Mouse (Mus musculus) mesoderm, embryonic 11.5 days (tissue): Measurements from ENCODE around the gene Ankdd1a.

Source experiments
- DNase-seq: peaks from one replicate; pipeline ENCODE4 v3.0.0-alpha.2; 2012; ENCODE audit warnings: low read depth, low spot score

Gene Ankdd1a

DNA sequence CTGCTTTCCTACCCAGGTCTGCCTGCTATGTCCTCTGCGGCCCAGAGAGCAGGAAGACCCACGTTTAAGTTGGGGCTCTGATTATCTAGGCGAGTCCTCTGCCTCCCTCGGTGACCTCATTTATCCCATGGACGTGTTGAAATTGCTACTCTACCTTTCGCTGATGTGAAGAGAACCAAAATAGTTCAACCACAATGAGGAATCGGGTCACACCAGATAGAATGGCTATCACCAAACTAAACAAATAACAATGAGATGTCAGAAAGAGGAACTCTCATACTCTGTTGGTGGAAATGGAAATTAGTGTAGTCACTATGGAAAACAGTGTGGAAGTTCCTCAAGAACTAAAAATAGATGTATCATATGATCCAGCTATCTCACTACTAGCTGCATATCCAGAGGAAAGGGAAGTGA lies 22.1 kb upstream of the Ankdd1a start:
- no peak for DNase-seq

DNA sequence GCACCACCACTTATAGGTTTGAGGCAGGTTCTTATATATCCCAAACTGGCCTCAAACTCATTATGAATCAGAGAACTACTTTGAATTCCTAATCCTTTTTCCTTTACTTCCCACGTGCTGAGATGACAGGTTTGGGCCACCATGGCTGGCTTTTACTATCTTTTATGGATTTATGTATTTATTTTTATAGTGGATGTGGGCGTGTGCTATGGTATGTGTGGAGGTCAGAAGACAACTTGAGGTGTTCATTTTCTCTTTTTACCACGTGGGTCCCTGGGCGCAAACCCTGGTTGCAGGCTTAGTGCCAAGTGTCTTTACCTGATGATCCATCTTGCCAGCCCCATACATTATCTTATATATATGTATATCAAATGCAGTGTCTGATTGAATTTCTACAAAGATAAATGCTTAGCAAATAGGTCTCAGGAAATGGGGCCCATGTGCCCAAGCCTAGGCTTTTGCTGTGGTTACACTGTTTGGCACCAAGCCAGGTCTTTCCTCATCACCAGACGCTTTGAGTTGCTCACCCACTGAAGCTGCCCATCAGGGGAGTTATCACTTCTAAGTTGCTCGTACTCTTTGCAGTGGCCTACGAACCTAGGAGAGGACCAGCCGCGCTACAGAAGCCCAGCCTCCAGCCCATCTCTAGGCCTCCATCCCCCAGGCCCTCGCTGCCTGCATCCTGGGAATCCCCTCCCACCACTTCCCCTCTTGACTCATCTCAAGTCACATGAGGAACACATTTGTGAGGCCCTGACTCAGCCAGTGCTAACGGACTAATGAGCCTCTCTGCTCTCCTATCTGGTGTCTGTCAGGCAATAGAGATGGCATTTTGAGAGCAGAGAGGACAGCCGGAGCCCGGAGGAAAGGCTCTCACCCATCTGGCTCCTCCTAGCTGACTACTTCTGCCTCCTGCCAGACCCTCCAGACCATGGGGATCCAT lies 21.4 kb upstream of the Ankdd1a start:
- no peak for DNase-seq

DNA sequence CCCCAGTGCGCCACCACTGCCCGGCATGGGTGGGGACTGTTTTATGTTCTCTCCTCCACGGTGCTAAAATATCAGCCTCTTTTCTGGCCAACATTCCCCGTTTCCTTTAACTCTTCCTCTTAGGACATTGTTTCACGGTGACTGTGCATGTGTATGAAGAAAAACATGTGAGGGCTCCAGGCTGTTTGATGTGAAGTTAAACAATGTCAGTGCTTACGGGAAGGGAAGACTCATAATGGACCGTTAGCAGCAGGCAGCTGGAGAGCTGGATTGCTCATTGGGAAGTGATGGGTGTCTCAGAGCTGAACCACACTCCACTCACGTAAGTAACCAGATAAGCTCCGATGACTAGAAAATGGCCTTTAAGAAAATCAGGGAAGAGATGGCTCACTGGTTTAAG lies 19.7 kb upstream of the Ankdd1a start:
- no peak for DNase-seq

DNA sequence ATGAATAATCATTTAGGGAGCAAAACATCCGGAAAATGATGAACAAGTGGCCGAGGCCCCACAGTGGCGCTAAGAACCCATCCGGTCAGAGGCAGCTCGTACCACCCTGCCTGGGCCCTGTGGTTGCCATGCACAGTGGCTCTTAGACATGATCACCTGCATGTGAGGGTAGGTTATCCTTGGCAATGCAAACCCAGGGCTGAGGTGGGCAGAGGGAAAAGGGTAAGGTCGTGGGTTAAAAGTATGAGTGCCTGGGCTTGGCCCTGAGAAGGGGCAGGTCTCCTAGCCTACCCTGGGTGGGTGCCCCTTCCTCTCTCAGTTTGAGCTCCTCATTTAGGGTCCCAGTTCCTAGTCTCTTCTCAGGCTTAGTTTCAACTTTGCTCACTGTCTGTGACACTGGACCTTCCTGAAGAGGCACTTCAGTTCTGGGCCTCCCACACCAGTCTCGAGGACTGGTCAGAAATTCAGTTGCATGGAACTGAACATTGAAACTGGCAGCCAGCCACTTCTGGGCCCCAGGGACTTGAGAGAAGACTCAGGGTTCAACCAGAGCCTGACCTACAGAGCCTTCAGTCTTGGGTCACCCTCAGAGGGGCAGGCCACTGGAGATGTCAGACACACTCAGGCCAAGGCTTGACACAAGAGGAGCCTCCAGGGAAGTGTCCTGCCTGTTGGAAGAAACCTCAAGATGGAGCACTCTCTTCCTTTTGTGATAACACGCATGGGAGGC lies 18.1 kb upstream of the Ankdd1a start:
- DNase-seq, result no peak

DNA sequence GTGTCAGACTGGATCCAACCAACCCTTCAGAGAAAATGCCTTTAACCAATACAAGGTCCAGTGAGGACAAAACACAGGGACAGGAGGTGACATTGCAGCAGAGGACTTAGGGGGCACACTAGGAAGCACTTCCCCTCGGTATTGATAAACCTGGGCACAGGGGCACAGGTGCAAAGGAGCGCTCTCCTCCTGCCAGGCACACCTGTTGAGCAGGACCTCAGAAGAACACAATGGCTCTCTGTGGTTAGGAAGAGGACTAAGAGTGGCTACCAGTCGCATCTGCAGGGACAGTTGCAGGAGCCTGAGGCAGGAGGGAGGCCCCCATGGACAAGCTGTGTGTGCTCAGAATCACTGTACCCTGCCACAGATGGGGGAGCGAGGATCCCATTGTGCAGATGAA lies 16.5 kb upstream of the Ankdd1a start:
- no peak for DNase-seq

DNA sequence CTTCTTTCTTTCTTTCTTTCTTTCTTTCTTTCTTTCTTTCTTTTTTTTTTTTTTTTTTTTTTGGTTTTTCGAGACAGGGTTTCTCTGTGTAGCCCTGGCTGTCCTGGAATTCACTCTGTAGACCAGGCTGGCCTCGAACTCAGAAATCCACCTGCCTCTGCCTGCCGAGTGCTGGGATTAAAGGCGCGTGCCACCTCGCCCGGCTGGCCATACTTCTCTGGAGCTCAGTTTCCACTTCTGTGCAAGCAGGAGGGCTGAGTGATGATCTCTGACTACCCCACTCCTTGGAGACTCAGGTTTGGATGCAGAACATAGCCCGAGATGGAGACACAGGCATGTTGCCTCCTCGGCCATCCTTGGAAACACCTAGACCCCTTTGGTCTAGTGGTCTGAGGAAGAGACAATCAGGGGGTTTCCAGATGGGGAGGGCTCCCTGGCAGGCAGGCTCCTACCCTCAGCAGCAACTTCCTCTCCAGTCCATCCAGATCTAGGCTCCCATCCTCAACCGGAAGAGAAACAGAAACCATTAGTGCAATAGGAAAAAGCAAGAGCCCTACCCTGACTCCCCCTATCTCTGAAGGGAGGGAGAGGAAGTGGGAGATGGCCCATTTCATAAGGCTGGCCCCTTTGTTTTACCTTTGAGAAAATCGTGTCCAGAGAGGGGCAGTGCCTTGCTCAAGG lies 15.9 kb upstream of the Ankdd1a start:
- DNase-seq, result no peak

DNA sequence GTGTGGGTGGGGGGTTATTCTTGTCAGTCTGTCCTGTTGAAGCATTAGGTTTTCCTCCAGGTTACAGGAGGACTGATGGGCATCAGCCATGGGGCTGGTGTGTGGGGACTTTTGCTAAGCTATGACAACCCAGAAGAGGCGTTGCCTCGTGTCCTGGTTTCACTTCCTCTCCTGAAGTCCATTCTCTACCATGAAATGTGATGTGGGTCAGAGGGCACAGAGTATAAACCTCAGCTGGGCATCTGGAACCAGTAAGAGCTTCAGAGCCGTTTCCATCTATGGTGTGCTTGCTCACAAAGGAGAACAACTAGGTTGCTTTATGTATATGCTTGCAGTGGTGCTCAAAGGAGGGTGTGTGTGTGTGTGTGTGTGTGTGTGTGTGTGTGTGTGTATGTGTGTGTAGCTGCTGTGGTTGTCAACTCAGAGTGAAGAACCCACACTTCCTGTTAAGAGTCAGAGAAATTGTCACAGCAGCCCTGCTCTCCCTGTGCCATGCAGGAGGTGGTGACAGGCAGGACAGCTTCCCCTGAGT lies 15.3 kb upstream of the Ankdd1a start:
- DNase-seq, result no peak

DNA sequence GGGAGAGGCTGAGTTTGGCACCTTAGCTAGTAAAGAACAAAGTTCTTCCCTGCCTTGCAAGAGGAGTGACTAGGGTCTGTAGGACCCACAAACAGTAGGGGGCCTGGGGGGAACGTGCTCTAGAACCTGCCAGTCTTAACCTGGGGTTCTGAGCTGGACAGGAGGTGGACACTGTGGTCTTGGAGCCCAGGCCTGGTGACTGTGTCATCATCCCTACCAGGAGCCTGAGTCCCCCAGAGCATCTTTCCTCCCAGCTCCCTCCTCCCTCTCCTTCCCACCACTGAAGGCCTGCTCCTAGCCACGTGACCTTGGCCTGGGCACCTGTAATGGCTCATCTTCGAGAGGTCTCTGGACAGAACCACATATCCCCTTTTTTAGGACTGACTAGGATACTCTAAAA lies 14.1 kb upstream of the Ankdd1a start:
- no peak for DNase-seq

DNA sequence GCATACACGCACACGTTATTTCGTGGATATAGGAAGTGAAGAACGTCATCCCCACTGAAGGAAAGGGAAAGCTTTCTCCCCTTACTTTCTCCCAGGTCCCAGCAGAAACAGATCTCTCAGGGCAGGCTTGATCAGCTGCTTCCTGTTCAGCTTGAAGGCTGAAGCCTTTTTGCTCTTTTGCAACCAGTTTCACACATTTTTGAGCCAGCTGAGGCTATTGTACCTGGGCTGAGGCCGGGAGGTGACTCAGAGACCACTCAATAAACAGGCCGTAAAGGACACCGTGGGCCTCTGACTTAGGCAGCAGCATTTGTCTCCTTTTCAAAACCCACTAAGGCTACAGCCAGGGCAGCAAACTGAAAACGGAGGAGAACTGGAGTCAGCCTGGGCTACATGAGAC lies 13.0 kb upstream of the Ankdd1a start:
- DNase-seq, result no peak

DNA sequence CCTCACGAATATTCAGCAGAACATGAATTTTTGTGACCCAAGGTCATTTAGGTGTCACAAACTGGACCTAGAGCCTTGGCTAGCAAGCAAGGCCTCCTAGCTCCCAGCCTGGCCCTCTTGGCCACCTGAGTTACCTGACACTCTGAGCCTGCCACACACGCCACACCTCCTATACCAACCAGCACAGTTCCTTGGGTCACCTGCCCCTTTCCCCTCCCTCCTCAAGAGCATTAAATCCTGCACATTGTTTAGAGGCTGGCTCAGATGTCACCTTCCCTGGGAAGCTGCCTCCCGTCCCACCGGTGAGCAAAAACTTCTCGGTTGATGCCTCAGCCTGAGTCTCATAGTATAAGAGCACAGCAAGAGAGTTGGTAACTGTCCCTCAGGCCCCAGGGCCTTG lies 11.3 kb upstream of the Ankdd1a start:
- no peak for DNase-seq

DNA sequence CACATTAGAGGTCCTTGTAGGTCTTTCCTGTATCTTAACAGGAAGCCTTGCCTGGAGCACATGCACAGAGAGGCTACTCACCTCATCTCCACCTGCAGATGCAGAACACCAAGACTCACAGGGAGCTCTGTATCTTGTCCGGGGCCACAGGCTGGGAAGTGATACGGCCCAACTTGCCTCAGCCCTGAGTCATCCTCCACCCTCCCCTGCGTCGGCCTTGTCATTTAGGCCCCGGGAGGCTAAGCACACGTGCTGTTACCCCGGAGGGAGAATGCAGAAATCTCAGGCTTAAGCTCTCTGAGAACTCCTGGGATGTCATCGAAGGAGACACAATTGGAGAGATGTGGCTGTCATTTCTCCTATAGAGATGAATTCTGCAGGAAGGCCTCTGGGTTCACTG lies 9.7 kb upstream of the Ankdd1a start:
- no peak for DNase-seq

DNA sequence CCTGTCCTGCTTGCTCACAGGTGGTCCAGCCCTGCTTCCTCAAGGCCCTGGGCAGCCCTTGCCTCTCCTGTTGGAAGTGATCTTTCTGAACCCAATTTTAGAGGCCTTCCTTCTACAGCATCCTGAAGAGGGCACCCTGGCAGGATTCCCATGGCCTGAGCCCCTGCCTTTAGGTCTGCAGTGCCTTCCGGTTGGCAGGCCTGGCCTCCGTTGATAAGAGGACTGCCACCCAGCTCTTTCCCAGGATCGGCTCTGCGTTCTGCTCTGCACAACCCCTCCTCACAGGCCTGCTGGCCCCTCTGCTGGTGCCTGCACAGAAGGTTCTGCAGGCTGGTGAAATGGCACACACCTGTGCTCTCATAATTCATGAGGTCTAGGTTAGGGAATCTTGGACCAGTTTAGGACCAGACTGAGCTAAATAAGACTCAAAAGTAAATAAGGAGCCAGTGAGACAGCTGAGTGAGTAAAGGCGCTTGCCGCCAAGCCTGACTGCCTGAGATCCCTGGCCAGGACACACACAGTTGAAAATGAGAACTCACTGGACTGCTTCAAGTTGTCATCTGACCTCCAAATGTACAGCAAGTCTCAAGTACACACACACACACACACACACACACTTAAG lies 8.5 kb upstream of the Ankdd1a start:
- DNase-seq, result no peak

DNA sequence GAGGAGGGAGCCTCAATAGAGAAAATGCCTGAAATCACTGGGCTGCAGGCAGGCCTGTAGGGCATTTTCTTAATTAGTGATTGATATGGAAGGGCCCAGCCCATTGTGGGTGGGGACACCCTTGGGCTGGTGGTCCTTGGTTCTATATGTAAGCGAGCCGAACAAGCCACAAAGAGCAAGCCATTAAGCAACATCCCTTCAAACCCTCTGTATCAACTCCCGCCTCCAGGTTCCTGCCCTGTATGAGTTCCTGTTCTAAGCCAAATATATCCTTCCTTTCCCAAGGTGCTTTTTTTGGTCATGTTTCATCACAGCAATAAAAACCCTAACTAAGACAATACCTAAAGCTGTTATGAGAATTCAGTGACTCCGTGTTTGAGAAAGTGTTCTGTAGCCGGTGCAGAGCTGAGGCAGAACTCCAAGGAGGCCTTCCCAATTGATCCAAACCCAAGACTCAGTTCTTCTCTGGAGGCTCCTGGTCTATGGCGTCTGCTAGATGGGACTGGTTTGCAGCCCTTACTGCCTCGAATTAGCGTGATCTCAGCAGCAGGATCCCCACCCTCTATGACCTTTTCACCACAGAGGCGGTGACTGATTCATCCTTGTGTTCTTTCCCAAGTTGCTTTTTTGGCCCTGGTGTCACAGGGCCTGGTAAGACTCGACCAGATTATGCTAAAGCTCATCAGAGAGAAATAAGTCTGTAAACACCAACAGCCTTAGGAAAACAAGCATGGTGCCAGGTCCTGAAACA lies 5.6 kb upstream of the Ankdd1a start:
- no peak for DNase-seq

DNA sequence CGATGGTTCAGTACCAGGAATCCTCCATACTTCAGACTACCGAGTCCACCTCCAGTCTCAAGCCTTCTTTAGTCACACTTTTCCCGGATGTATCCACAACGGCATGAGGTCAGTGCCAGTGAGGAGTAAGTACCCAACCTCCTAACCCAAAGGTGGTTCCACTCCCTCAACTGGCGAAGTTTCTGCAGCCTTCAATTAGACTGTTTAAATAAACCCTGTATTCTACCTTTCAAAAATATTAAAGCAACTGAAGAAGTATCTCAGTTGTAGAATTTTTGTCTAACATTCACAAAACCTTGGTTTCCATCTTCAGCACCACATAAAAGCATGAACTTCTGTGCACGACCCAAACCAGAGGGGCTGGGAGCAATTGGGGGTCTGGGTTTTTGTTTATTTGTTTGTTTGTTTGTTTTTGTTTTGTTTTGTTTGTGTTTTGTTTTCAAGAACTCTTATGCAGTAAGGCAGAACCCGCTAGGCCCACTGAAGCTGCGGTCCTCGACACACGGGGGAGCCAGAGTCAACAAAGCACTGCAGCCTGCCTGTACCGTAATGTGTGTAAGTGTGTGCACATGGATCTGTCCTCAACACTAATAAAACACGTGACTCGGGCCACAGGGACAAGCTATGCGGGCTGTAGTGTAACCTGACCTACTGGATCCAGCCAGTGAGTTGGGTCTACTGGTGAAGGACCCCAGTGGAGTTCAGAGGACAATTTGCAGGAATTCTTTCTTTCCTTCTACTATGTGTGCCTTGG lies 3.8 kb upstream of the Ankdd1a start:
- peak; percentile 83 for DNase-seq

DNA sequence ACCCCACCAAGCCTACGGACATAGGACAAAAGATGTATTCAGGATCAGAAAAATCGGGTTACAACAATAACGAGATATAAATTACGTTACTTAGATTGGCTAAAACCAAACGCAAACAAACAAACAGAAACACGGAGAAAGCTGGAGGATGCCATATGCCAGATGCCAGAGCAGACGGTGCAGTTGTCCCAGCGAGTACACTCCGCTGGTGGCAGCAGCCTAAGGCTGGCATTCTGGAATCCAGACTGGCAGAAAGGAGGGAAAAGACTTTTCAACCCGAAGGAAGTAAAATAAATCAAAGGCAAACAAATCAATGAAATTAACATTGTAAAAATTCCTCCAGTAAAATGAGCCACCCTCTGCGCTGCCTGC lies 498 bp upstream of the Ankdd1a start:
- no peak for DNase-seq

DNA sequence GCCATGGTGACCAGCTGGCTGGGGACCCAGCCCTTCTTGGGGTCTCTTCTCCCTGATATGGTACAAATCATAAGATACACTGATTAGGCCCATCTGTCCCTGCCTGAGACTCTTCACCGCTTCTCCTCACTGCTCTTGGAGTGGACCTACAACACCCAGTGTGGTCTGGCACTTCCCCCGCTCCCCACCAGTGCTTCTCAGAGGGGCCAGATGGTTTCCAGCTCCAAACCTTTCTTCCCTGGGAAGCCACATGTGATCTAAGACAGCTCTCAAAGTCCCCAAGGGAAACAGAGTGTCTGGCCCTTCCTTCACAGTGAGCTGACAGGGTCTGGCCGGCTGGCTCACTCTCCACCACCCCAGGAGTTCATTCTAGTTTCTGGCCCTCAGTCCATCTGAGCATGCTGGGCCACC lies 5.1 kb downstream of the Ankdd1a start:
- DNase-seq, result peak; percentile 24

DNA sequence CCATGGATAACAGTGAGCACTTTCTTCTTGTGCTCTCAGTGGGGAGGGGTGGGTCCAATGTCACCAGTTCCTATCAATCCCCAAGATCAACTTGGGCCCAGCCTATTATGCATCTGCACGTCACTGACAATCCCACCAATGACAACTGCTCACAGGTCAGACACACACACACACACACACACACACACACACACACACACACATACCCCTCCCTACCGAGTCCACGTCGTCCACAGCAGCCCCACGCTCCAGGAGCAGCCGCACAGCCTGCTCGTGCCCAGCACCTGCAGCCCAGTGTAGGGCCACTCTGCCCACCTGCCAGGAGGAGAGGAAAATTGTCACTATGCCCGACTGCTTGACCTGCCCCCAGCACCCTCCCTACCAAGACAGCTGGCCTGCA lies 5.6 kb downstream of the Ankdd1a start:
- DNase-seq, result no peak

DNA sequence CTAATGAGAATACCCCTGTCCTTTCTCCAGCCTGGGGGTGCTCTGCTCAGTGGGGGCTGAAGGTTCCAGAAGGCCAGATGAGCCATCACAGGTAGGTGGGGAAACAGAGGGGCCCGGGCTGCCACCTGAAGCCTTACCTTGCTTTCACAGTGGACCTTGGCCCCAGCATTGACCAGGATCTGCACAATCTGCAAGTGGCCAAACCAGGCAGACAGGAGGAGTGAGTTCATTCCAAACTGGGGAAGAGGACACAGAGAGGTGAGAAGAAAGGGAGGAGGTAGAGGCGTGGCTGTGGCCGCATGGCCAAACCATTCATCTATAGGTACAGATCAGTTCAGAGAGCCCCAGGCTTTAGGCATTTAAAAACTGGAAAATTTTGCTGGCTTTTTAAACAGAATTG lies 7.5 kb downstream of the Ankdd1a start:
- no peak for DNase-seq

DNA sequence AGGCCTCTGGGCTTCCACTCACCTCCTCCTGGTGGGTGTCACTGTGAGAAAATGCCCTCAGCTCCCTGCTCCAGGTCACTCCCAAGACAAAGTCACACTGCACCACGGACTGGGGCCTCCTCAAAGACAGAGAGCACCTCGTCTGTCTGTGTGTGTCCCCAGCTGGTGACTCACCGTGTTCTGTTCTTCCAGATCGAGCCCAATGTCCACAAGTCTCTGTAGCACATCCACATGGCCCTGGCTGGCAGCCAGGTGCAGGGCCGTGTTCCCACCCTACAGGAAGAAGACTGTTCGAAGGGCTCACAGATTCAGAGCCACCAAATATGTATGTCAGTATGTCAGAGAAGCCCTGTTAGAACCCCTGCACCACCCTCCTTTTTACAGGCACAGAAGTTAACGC lies 11.5 kb downstream of the Ankdd1a start:
- no peak for DNase-seq
